Mouse (Mus musculus): ENCODE measurements at regions not wholly inside any gene's neighbourhood (a gene's known extent, or its start where the extent isn't known, plus 50 kb on each side); places are given as distances from the start of the nearest gene placed in this dataset.

- ATAC-seq (ENCODE audit: low FRiP score, low read depth), result no peak
- Histone ChIP-seq H3K27me3 (no peaks in the 10 kb centered on the region), H3K4me3 (no peak overlapping the region), H3K9me3 (no peaks in the 10 kb centered on the region), H3K27ac (no peak overlapping the region), H3K4me2 (replicated peaks) (no peak overlapping the region), H3K4me1 (peaks cover 14% of the 10 kb centered on the region), H3K9ac (no peak overlapping the region), H3K36me3 (no peaks in the 10 kb centered on the region)
- WGBS, result 33% methylated on average over 5 of the region's 5 CpGs
Measured at GRCm38 (mm10) chr9:83259511-83259910, 113.0 kb upstream of the Hmgn3 start.

DNA sequence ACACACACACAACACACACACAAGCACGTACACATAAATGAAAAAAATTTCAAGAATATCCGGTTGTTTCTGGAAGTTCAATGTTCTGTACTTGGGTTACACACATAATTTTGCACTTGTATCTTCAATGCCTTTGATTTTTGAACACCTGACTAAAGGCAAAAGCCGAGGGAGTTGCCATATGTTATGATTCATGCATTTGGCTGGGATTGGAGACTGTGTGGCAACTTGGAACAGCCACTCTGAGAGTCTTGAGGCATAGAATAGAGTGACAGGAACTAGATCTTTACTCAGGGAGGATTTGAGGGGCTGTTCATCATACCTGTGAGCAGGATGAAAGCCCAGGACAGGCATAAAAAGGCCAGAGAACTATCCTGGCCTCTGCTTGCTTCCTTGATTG, 112.5 kb upstream of the Hmgn3 start:
- WGBS, result 69% methylated on average over 3 of the region's 3 CpGs
- Histone ChIP-seq H3K27ac (no peak overlapping the region), H3K36me3 (no peaks in the 10 kb centered on the region), H3K4me1 (peaks cover 14% of the 10 kb centered on the region), H3K9ac (no peak overlapping the region), H3K27me3 (no peaks in the 10 kb centered on the region), H3K4me2 (replicated peaks) (no peak overlapping the region), H3K9me3 (no peaks in the 10 kb centered on the region), H3K4me3 (no peak overlapping the region)
- no peak for ATAC-seq (ENCODE audit: low FRiP score, low read depth)

- Histone ChIP-seq H3K9ac (no peak overlapping the region), H3K9me3 (no peaks in the 10 kb centered on the region), H3K36me3 (no peaks in the 10 kb centered on the region), H3K4me3 (no peak overlapping the region), H3K27ac (no peak overlapping the region), H3K4me1 (peaks cover 14% of the 10 kb centered on the region), H3K27me3 (no peaks in the 10 kb centered on the region), H3K4me2 (replicated peaks) (no peak overlapping the region)
- 83% methylated on average over 3 of the region's 3 CpGs for WGBS
- ATAC-seq (ENCODE audit: low FRiP score, low read depth), result no peak
Measured at GRCm38 (mm10) chr9:83258476-83258875, 112.0 kb upstream of the Hmgn3 start.

GRCm38 (mm10) chr9:83254356-83254755, 107.9 kb upstream of the Hmgn3 start:
- no peak overlapping the region for H3K9ac ChIP-seq
- no peak for ATAC-seq (ENCODE audit: low FRiP score, low read depth)
- H3K4me2 ChIP-seq (replicated peaks), result no peak overlapping the region
- no peaks in the 10 kb centered on the region for H3K27me3 ChIP-seq
- WGBS, result 91% methylated on average over 6 of the region's 6 CpGs
- H3K4me3 ChIP-seq, result no peak overlapping the region
- H3K4me1 ChIP-seq, result peaks cover 4% of the 10 kb centered on the region
- H3K36me3 ChIP-seq, result no peaks in the 10 kb centered on the region
- no peaks in the 10 kb centered on the region for H3K9me3 ChIP-seq
- no peak overlapping the region for H3K27ac ChIP-seq

GRCm38 (mm10) chr9:83253789-83254188, 107.3 kb upstream of the Hmgn3 start:
- Histone ChIP-seq H3K36me3 (no peaks in the 10 kb centered on the region), H3K4me2 (replicated peaks) (no peak overlapping the region), H3K4me1 (no peaks in the 10 kb centered on the region), H3K27me3 (no peaks in the 10 kb centered on the region), H3K9ac (no peak overlapping the region), H3K9me3 (no peaks in the 10 kb centered on the region), H3K27ac (no peak overlapping the region), H3K4me3 (no peak overlapping the region)
- ATAC-seq (ENCODE audit: low FRiP score, low read depth), result no peak
- 84% methylated on average over 11 of the region's 11 CpGs for WGBS

- ATAC-seq (ENCODE audit: low FRiP score, low read depth), result no peak
- Histone ChIP-seq H3K27ac (no peak overlapping the region), H3K36me3 (no peaks in the 10 kb centered on the region), H3K4me1 (no peaks in the 10 kb centered on the region), H3K9me3 (no peaks in the 10 kb centered on the region), H3K4me2 (replicated peaks) (no peak overlapping the region), H3K27me3 (no peaks in the 10 kb centered on the region), H3K4me3 (no peak overlapping the region), H3K9ac (no peak overlapping the region)
- WGBS, result 69% methylated on average over 5 of the region's 5 CpGs
Measured at GRCm38 (mm10) chr9:83251793-83252192, 105.3 kb upstream of the Hmgn3 start.

- no peaks in the 10 kb centered on the region for H3K4me1 ChIP-seq
- H3K9ac ChIP-seq, result no peak overlapping the region
- H3K36me3 ChIP-seq, result no peaks in the 10 kb centered on the region
- no peak for ATAC-seq (ENCODE audit: low FRiP score, low read depth)
- no peak overlapping the region for H3K27ac ChIP-seq
- no peak overlapping the region for H3K4me2 ChIP-seq (replicated peaks)
- WGBS, result 94% methylated on average over 5 of the region's 5 CpGs
- no peak overlapping the region for H3K4me3 ChIP-seq
- H3K9me3 ChIP-seq, result no peaks in the 10 kb centered on the region
- H3K27me3 ChIP-seq, result no peaks in the 10 kb centered on the region
Measured at GRCm38 (mm10) chr9:83249871-83250270, 103.4 kb upstream of the Hmgn3 start.

DNA sequence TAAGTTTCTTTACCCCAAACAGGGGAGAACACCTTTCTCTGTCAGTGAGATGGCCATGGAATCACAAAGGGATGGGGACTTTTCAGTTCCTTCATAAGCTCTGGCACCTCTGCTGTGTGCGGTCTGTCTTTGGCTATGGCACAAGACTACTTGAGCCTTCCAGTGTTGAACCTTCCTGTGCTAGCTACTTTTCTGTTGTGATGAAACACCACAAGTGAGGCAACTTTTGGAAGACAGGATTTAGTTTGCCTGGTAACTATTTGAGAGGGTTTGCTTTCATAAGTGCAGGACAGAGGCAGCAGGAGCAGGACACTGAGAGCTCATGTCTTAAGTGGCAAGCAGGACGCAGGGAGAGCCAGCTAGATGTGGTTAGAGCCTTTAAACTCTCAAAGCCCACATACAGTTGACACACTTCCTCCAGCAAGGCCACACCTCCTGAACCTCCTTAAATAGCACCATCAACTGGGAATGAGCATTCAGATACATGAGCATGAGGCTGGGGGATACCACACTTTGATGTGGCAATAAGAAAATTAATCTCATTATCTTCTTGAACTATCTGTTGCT, 101.8 kb upstream of the Hmgn3 start:
- Histone ChIP-seq H3K27ac (no peak overlapping the region), H3K27me3 (no peaks in the 10 kb centered on the region), H3K9me3 (no peaks in the 10 kb centered on the region), H3K9ac (no peak overlapping the region), H3K4me3 (no peak overlapping the region), H3K4me1 (no peaks in the 10 kb centered on the region), H3K36me3 (no peaks in the 10 kb centered on the region), H3K4me2 (replicated peaks) (no peak overlapping the region)
- ATAC-seq (ENCODE audit: low FRiP score, low read depth), result no peak
- 81% methylated on average over 2 of the region's 2 CpGs for WGBS

- no peak for ATAC-seq (ENCODE audit: low FRiP score, low read depth)
- H3K36me3 ChIP-seq, result no peaks in the 10 kb centered on the region
- WGBS, result 67% methylated on average over 12 of the region's 12 CpGs
- H3K9me3 ChIP-seq, result no peaks in the 10 kb centered on the region
- H3K27me3 ChIP-seq, result no peaks in the 10 kb centered on the region
- H3K4me3 ChIP-seq, result no peak overlapping the region
- H3K4me2 ChIP-seq (replicated peaks), result no peak overlapping the region
- no peak overlapping the region for H3K27ac ChIP-seq
- no peak overlapping the region for H3K9ac ChIP-seq
- H3K4me1 ChIP-seq, result no peaks in the 10 kb centered on the region
Measured at GRCm38 (mm10) chr9:83247066-83247668, 100.7 kb upstream of the Hmgn3 start.

- Histone ChIP-seq H3K4me2 (replicated peaks) (no peak overlapping the region), H3K4me3 (no peak overlapping the region), H3K27ac (no peak overlapping the region), H3K9ac (no peak overlapping the region), H3K9me3 (no peaks in the 10 kb centered on the region), H3K4me1 (no peaks in the 10 kb centered on the region), H3K36me3 (no peaks in the 10 kb centered on the region), H3K27me3 (no peaks in the 10 kb centered on the region)
- no peak for ATAC-seq (ENCODE audit: low FRiP score, low read depth)
- WGBS, result 89% methylated on average over 4 of the region's 4 CpGs
Measured at GRCm38 (mm10) chr9:83241119-83241518, 94.6 kb upstream of the Hmgn3 start.

DNA sequence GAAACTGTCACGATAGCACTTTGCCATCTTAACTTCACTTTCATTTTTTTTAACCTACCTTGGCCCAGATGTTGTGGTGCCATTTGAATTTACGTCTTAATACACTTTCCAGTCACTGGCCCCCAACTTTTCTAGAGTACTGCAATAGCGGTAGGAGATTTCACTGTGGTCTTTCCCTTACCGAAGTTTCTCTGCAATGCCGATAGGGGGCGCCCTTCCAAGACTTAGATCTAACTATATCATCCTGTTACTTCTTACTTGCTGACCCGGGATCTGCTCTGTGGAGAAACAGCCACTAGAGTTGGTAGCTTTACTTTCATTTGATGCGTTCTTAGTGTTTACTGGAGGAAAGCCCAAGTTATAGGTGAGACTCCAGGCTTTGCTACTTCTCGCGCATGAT, 92.6 kb upstream of the Hmgn3 start:
- no peaks in the 10 kb centered on the region for H3K9me3 ChIP-seq
- H3K27ac ChIP-seq, result no peak overlapping the region
- H3K4me1 ChIP-seq, result no peaks in the 10 kb centered on the region
- no peak overlapping the region for H3K4me2 ChIP-seq (replicated peaks)
- 79% methylated on average over 10 of the region's 10 CpGs for WGBS
- no peaks in the 10 kb centered on the region for H3K36me3 ChIP-seq
- H3K27me3 ChIP-seq, result no peaks in the 10 kb centered on the region
- H3K4me3 ChIP-seq, result no peak overlapping the region
- H3K9ac ChIP-seq, result no peak overlapping the region
- ATAC-seq (ENCODE audit: low FRiP score, low read depth), result no peak

DNA sequence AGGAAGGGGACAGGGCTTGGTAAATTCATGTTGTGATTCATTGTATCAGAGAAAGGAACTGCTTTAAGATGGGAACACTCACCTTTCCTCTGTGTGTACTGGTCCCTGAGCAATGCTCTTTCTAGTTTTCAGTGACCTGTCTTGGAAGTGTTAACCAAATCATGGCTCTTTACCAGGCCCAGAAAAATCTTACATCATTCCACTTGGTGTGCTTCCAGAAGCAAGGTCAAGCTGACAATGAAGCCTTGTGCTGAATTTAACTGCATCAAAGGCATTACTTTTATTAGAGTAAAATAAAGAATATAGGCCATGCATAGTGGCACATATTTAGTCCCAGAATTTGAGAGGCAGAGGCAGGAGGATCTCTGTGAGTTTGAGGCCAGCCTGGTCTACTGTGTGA, 75.4 kb upstream of the Hmgn3 start:
- H3K27me3 ChIP-seq, result no peaks in the 10 kb centered on the region
- no peak overlapping the region for H3K4me3 ChIP-seq
- no peaks in the 10 kb centered on the region for H3K9me3 ChIP-seq
- no peak for ATAC-seq (ENCODE audit: low FRiP score, low read depth)
- no peaks in the 10 kb centered on the region for H3K36me3 ChIP-seq
- no peaks in the 10 kb centered on the region for H3K4me1 ChIP-seq
- no peak overlapping the region for H3K4me2 ChIP-seq (replicated peaks)
- H3K27ac ChIP-seq, result no peak overlapping the region
- H3K9ac ChIP-seq, result no peak overlapping the region

GRCm38 (mm10) chr9:83202583-83202982, 56.1 kb upstream of the Hmgn3 start:
- Histone ChIP-seq H3K4me1 (no peaks in the 10 kb centered on the region), H3K4me2 (replicated peaks) (no peak overlapping the region), H3K4me3 (no peak overlapping the region), H3K27ac (no peak overlapping the region), H3K36me3 (no peaks in the 10 kb centered on the region), H3K9ac (no peak overlapping the region), H3K9me3 (no peaks in the 10 kb centered on the region), H3K27me3 (no peaks in the 10 kb centered on the region)
- WGBS, result 82% methylated on average over 5 of the region's 5 CpGs
- no peak for ATAC-seq (ENCODE audit: low FRiP score, low read depth)
